Mouse (Mus musculus) MN1 (cell line): ENCODE results near the gene Haus4.
A peak's percentile ranks its signal among the peaks of the same experiment; 100 is the strongest.

Experiments used
- DNase-seq: peaks from one replicate; pipeline ENCODE4 v3.0.0-alpha.2; 2016; ENCODE audit warnings: low spot score

The Haus4 gene

DNA sequence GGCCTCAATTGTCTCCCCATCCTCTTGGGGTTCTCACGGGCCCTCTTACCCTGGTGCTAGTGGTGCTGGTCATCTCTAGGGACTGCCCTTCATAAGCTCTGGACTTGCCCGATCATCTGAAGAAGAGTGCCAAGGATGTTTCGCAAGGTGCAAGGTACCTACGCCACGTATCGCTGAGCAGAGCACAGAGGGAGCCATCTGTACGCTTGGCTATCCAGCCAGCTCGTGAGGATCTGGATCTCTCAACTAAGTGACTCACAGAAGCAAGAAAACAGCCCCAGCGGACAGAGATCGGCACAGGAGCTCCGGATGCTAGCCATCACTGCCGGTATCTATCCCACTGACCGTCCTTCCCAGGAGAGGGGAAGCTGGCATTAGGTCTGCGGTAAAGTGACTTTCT is 57.7 kb downstream of the Haus4 start:
- no peak for DNase-seq

DNA sequence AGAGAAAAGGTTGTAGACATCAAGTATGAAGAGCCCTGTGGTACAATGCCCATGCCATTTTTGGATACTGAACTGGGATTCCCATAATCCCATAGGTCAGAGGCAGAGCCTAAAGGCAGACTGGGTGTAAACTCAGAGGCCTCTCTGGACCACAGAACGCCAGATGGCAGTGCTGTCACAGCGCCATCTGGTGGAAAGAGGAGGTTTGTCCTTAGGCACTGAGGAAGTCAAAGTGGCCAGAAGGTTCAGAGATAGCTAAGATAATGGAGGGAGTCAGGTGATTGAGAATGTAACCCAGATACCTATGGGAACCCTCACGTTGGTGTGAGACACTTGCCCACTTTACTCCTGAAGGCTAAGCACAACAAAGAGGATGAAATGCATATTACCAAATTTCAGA is 60.2 kb downstream of the Haus4 start:
- peak; percentile 43 for DNase-seq

DNA sequence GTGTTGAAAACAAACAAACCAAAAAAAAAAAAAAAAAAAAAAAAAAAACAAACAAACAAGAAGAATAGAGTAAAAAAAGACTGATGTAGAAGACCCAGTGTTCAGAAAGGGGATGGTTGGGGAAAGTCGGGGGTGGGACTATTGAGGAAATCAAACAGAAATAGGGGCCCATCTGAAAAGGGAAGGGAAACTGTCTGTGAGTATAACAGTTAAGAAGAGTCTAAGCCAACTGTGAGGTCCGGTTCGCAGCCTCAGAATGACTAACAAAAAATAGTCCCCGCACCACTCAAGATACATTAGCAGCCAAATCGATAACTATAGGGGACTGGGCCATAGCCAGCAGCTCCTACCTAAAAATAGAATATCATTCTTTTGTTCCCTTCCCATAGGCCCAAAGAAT is 61.2 kb downstream of the Haus4 start:
- DNase-seq, result no peak

DNA sequence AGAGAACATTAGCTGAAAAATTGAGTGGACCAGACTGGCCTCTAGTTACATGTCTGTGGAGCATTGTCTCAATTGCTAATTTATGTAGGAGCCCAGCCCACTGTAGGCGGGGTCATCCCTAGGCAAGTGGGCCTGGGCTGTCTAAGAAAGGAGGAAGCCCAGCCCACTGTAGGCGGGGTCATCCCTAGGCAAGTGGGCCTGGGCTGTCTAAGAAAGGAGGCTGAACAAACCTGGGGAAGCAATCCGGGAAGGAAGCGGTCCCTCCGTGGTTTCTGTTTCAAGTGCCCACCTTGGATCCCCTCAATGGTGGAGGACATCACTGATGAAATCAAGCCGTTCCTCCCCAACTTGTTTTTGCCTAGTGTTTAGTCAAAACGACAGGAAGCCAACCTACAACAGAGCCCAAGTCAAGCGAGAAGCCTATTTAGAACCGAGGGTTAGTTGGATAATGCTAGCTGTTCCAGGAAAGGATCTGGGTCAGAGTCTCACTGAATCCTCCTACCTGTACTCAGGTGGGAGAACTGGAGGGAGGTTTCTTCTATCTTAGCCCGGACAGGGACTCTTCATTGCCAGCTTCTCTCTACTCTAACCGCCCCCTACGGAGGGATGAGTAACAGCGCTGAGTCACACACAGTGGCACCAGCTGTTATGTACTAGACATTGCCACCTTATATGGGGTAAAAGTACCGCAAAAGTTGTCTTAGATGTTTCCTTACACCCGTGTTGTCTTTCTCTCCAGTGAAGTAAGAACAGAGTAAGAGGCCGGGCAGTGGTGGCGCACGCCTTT is 61.9 kb downstream of the Haus4 start:
- peak; percentile 24 for DNase-seq
